Mouse (Mus musculus): ENCODE measurements around the gene Ntmt1. TPM values are rescaled to one million over a fixed set of nuclear protein-coding genes. Genes with fewer than 3 reads are reported as not detected.

Gene Ntmt1
- polyA plus RNA-seq, 1 experiment from 2014 or later = 72.7 TPM

GRCm38 (mm10) chr2:30870863-30871262 is 63.2 kb downstream of the Ntmt1 start:
- no peak overlapping the region for H3K9ac ChIP-seq
- H3K27ac ChIP-seq (replicated peaks) = 0 out of 2 replicates have a peak overlapping the region, but pooled peaks have one; percentile 12
- H3K9me3 ChIP-seq = no peaks in the 10 kb centered on the region
- H3K4me1 ChIP-seq = peaks cover 48% of the 10 kb centered on the region
- no peak overlapping the region for H3K4me3 ChIP-seq
- 69% methylated on average over 8 of the region's 8 CpGs for WGBS
- peaks cover 10% of the 10 kb centered on the region; the same call in 1 of the 2 replicates for H3K36me3 ChIP-seq
- H3K4me2 ChIP-seq = no peak overlapping the region
- no peaks in the 10 kb centered on the region for H3K27me3 ChIP-seq (replicated peaks)
- no peak for ATAC-seq (ENCODE audit: extremely low read depth, insufficient number of reproducible peaks, low FRiP score, low TSS enrichment)

Other genes starting within 250 kb of the Ntmt1 start
- 2.1 and 2.4 TPM in 2 replicates for gene Cstad, start 212.8 kb upstream of the Ntmt1 start, polyA plus RNA-seq (2015; fragmentation: Nextera tagmentation; extraction: Ambion mirVana)
- gene 1700001O22Rik, start 4.2 kb upstream of the Ntmt1 start, polyA plus RNA-seq (2015; fragmentation: Nextera tagmentation; extraction: Ambion mirVana) = 1.7 and 2.1 TPM in 2 replicates
- 20.0 and 21.8 TPM in 2 replicates for gene Asb6, start 22.5 kb downstream of the Ntmt1 start, polyA plus RNA-seq (2015; fragmentation: Nextera tagmentation; extraction: Ambion mirVana)
- 30.3 and 37.0 TPM in 2 replicates for gene Prrx2, start 27.1 kb downstream of the Ntmt1 start, polyA plus RNA-seq (2015; fragmentation: Nextera tagmentation; extraction: Ambion mirVana)
- 2.3 and 5.0 TPM in 2 replicates for gene Ptges, start 122.0 kb downstream of the Ntmt1 start, polyA plus RNA-seq (2015; fragmentation: Nextera tagmentation; extraction: Ambion mirVana)
- gene Tor1b, start 145.1 kb downstream of the Ntmt1 start, polyA plus RNA-seq (2015; fragmentation: Nextera tagmentation; extraction: Ambion mirVana) = 23.3 and 24.3 TPM in 2 replicates
- gene Tor1a, start 160.1 kb downstream of the Ntmt1 start, polyA plus RNA-seq (2015; fragmentation: Nextera tagmentation; extraction: Ambion mirVana) = 54.9 and 55.1 TPM in 2 replicates
- 32.8 and 36.9 TPM in 2 replicates for gene BC005624, start 174.4 kb downstream of the Ntmt1 start, polyA plus RNA-seq (2015; fragmentation: Nextera tagmentation; extraction: Ambion mirVana)
- 33.0 and 39.3 TPM in 2 replicates for gene Usp20, start 174.5 kb downstream of the Ntmt1 start, polyA plus RNA-seq (2015; fragmentation: Nextera tagmentation; extraction: Ambion mirVana)

Data from heart, embryonic 13.5 days (tissue).